Mouse (Mus musculus): ENCODE measurements around the gene Uchl4. TPM values are rescaled to one million over a fixed set of nuclear protein-coding genes. Genes with fewer than 3 reads are reported as not detected.

Uchl4 gene
- not detected for polyA plus RNA-seq (2015; fragmentation: Illumina TruSeq; extraction: RNeasy Lipid Tissue Mini Kit (QIAGEN cat#74804); ENCODE audit: insufficient read depth, low read depth, low replicate concordance)

GRCm38 (mm10) chr9:64234768-64235435 is at the start of gene Uchl4:
Gene Uchl4 (plus strand): TSS chr9:64235201.

GRCm38 (mm10) chr9:64253021-64253904 is 18.3 kb downstream of the Uchl4 start, which contains the start of gene Map2k1:
Gene Map2k1 (minus strand): TSS chr9:64253631.

DNA sequence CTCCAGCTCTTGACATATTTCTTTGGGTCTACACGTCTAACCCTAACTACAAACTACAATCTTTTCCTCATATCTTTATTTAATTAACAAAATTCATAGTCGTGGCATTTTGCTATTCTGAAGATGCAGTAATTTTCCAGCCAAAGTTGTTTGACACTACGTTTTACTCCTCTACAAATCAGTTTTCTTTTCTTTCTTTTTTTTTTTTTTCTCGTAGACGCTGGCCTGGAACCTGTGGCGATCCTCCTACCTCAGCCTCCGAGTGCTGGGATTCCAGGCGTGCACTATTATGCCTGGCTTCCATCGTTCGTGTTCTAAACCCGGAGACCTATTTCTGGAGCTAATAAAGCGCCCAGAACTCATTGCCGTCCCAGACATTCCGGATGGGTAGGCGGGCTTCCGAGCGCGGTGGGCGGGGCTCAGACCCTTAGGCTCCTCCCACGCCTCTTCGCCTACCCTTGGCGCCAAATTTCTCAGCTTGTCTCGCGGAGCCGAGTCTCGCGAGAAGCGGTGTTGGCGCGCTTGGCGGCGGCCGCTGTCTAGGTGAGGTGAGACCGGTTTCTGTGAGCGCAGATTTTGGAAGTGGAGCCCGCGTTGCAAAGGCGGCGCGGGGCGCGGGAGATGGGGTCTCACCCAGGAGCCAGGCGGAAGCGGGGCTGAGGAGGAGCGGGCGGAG is 46.2 kb downstream of the Uchl4 start, which contains the start of gene Tipin:
TSS of gene Tipin (plus strand) at position 477 of the 676 bp plus-strand sequence.

Other genes with a start within 250 kb of the Uchl4 start
- gene Smad6, start 213.1 kb upstream of the Uchl4 start, polyA plus RNA-seq (2015; fragmentation: Illumina TruSeq; extraction: RNeasy Lipid Tissue Mini Kit (QIAGEN cat#74804); ENCODE audit: insufficient read depth, low read depth, low replicate concordance): 4.9 TPM
- gene Lctl, start 118.1 kb upstream of the Uchl4 start, polyA plus RNA-seq (2015; fragmentation: Illumina TruSeq; extraction: RNeasy Lipid Tissue Mini Kit (QIAGEN cat#74804); ENCODE audit: insufficient read depth, low read depth, low replicate concordance): not detected
- gene Zwilch, start 62.1 kb upstream of the Uchl4 start, polyA plus RNA-seq (2015; fragmentation: Illumina TruSeq; extraction: RNeasy Lipid Tissue Mini Kit (QIAGEN cat#74804); ENCODE audit: insufficient read depth, low read depth, low replicate concordance): not detected
- 399 TPM for gene Rpl4, start 61.8 kb upstream of the Uchl4 start, polyA plus RNA-seq (2015; fragmentation: Illumina TruSeq; extraction: RNeasy Lipid Tissue Mini Kit (QIAGEN cat#74804); ENCODE audit: insufficient read depth, low read depth, low replicate concordance)
- gene Snapc5, start 55.9 kb upstream of the Uchl4 start, polyA plus RNA-seq (2015; fragmentation: Illumina TruSeq; extraction: RNeasy Lipid Tissue Mini Kit (QIAGEN cat#74804); ENCODE audit: insufficient read depth, low read depth, low replicate concordance): 10.0 TPM
- 10.1 TPM for gene Map2k1, start 18.4 kb downstream of the Uchl4 start, polyA plus RNA-seq (2015; fragmentation: Illumina TruSeq; extraction: RNeasy Lipid Tissue Mini Kit (QIAGEN cat#74804); ENCODE audit: insufficient read depth, low read depth, low replicate concordance)
- gene Tipin, start 46.4 kb downstream of the Uchl4 start, polyA plus RNA-seq (2015; fragmentation: Illumina TruSeq; extraction: RNeasy Lipid Tissue Mini Kit (QIAGEN cat#74804); ENCODE audit: insufficient read depth, low read depth, low replicate concordance): 7.3 TPM
- 2.8 TPM for gene Dis3l, start 106.1 kb downstream of the Uchl4 start, polyA plus RNA-seq (2015; fragmentation: Illumina TruSeq; extraction: RNeasy Lipid Tissue Mini Kit (QIAGEN cat#74804); ENCODE audit: insufficient read depth, low read depth, low replicate concordance)
- gene Megf11, start 150.4 kb downstream of the Uchl4 start, polyA plus RNA-seq (2015; fragmentation: Illumina TruSeq; extraction: RNeasy Lipid Tissue Mini Kit (QIAGEN cat#74804); ENCODE audit: insufficient read depth, low read depth, low replicate concordance): not detected

All from pancreas, adult 10 weeks (tissue).